Mouse (Mus musculus): ENCODE results near the gene Sh3kbp1. TPM values are rescaled to one million over a fixed set of nuclear protein-coding genes. Genes with fewer than 3 reads are reported as not detected.

Gene Sh3kbp1
- total RNA-seq, 2 experiments from 2014 or later: 143 to 157 TPM

DNA sequence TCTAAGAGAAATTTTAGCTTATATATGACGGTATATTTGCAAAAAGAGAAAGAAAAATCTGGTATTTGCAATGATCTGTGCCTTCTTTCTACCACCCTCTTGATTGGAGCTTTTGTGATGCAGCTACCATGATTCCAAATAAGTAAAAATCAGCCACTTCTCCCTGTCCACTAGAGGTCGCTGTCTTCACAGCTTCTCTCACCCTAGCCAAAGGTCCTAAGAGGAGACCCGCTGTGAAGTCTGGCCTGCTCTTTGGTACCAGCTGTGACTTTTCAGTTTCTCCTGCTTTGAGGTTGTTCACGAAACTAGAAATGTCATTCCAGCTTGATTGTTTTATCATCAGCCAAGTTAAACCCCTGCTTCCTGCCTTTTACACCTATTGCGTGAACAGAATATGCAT lies 346.7 kb downstream of the Sh3kbp1 start:
- DNase-seq: peak in 1 of 2 experiments; percentile 18
- intact Hi-C loops (cut with DNase I): loop anchor here (5.0 kb wide), 1 partner anchor 144 kb away; no protein-coding TSS in a partner anchor

DNA sequence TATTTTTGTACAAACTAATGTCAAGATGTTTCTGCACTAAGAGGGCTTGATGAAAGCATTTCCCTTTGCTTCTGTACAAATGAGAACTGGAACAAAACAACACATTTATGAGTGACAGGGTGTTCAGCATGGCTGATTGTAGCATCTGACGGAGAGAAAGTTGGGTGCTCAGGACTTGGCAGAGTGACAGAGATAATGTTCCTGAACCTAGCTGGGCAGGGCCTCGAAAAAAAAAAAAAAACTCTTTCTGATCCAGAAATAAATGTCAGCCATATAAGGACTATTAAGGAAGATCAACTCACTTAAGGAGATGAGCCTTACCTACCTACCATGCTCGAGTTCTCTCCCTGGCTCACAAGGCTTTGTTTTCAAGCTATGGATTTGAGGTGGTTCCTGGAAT lies 349.2 kb downstream of the Sh3kbp1 start:
- intact Hi-C loops (cut with DNase I): no loop called here
- no peak for DNase-seq

DNA sequence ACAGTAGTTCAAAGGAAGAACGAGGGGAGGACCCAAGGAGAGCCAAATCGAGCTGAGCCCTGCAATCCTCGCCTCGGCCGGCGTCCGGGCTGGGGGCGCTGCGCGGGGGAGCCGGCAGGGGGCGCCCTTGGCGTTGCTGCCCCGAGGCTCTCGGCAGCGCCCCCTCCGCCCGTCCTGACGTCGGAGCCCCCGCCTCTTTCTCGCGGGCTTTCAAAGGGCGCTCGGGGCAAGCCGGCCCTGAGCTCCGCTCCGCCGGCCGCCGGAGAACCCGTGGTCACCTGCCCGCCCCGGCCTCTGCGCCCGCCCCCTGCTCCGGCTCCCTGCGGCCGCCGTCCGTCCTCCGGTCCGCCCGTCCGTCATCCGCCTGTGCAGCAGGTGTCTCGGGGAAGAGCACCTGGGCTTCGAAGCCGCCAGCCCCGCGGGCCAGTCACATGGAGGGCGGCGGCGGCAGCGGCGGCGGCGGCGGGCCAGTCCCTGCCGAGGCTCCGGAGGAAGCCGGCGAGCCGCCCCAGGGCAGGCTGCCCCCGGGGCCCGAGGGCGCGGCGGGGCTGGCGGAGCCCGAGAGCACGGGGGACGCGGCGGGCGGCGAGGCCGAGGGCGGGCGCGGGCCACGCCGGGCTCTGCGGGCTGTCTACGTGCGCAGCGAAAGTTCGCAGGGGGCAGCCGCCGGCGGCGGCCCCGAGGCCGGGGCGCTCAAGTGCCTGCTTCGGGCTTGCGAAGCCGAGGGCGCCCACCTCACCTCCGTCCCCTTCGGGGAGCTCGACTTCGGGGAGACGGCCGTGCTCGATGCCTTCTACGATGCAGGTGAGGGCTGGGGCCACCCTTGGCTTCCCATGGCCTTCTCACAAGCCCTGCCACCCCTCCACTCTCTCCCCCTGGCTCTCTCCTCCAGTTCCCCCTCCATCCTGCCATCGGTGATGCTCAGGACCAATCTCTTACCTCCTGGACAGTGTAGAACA lies 361.2 kb downstream of the Sh3kbp1 start, which contains the start of gene Map3k15:
Gene Map3k15 (plus strand): TSS at position 432 of the 959 bp plus-strand sequence.
- intact Hi-C loops (cut with DNase I): loop anchor here (2.0 kb wide), 1 partner anchor 129 kb away; no protein-coding TSS in a partner anchor
- DNase-seq: peak; percentile 61 to 71

DNA sequence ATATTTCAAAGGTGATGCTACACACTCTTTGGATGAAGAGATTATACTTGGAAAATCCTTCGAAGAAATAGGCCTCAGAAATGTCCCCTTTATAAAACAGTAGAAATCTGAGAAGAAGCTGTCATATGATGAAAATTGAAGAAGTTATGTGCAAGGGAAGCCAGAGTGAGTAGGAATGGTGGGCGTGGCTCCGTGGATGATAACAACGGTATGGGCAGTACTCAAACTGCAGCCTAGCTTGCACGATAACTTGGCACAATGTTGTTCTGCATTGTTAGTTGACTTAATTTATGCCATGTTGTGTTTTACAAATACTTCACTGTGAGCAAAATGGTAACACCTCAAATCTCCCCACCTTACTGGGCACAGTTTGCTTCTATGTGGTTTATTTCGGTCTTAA lies 368.7 kb downstream of the Sh3kbp1 start:
- intact Hi-C loops (cut with DNase I): no loop called here
- no peak for DNase-seq

Other genes with a start within 250 kb of the Sh3kbp1 start
- gene Map7d2, start 212.7 kb upstream of the Sh3kbp1 start, total RNA-seq (2021): under 1 TPM; 0.31 to 0.59 TPM
- gene Bclaf3, start 100.6 kb upstream of the Sh3kbp1 start, total RNA-seq (2021): 1 to 10 TPM; 4.1 to 4.9 TPM

All from heart, postnatal 14 days (tissue).